Mouse (Mus musculus): ENCODE measurements around the gene Olfr538. TPM values are rescaled to one million over a fixed set of nuclear protein-coding genes. Genes with fewer than 3 reads are reported as not detected.
"Not testable (repeated sequence)": the region's sequence is repeated elsewhere in the genome, so short reads cannot be mapped to it uniquely, and the experiment has no call there.

The Olfr538 gene
- polyA plus RNA-seq (2016; fragmentation: Nextera tagmentation; extraction: Ambion mirVana): not detected in 2 replicates

DNA sequence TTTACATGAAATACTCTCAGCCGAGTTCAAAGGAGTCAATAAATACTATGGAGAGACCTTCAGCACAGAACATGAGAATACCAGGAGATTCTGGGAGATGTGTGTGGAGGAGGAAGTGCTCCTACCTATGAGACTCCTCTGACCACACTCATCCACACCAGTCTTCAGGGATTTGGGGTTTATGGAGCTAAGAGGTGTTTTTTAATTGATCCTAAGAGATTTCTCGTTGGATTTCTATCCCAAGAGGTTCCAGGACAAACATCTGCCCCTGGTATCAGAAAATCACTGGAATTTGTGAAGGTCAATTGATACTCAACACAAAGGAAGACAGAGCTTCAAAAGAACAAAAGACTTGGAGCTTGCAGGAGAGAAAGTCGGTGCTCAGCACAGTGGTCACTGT lies at the start of gene Olfr538:
TSS of gene Olfr538 (plus strand) at position 301 of the 400 bp plus-strand sequence.
- Histone ChIP-seq H3K9ac (no peak within 1 kb of the TSS), H3K4me2 (replicated peaks) (no peak within 1 kb of the TSS), H3K27ac (no peak within 1 kb of the TSS), H3K9me3 (no peaks in the 10 kb centered on the region), H3K27me3 (replicated peaks) (no peaks in the 10 kb centered on the region), H3K4me1 (no peaks in the 10 kb centered on the region), H3K4me3 (no peak within 1 kb of the TSS), H3K36me3 (no peaks in the 10 kb centered on the region)
- 61% methylated on average over 3 of the region's 3 CpGs for WGBS
- no peak for ATAC-seq (ENCODE audit: low FRiP score, low read depth)

DNA sequence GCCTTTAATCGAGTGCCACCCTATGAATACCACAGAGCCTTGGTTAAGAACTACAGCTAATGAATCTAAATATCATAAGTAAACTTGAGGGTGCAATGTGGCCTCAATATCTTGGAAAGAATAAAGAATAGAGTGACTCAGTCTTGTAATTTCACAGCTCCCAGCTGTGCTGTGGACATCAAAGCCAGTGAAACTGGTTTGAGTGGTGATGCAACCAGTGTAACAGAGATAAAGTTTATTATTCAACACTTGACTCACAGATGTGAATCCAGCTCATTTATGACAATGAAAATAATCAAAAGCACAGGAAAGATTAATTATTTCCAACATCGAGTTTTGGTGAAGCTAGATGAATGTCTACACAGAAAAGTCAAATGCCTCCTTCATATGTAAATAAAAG lies 27.9 kb upstream of the Olfr538 start:
- H3K4me2 ChIP-seq (replicated peaks): no peak overlapping the region
- no peaks in the 10 kb centered on the region for H3K4me1 ChIP-seq
- no peaks in the 10 kb centered on the region for H3K36me3 ChIP-seq
- ATAC-seq (ENCODE audit: low FRiP score, low read depth): no peak
- H3K27me3 ChIP-seq (replicated peaks): no peaks in the 10 kb centered on the region
- no peaks in the 10 kb centered on the region for H3K9me3 ChIP-seq
- no peak overlapping the region for H3K9ac ChIP-seq
- 84% methylated on average over 2 of the region's 2 CpGs for WGBS
- no peak overlapping the region for H3K4me3 ChIP-seq
- no peak overlapping the region for H3K27ac ChIP-seq

DNA sequence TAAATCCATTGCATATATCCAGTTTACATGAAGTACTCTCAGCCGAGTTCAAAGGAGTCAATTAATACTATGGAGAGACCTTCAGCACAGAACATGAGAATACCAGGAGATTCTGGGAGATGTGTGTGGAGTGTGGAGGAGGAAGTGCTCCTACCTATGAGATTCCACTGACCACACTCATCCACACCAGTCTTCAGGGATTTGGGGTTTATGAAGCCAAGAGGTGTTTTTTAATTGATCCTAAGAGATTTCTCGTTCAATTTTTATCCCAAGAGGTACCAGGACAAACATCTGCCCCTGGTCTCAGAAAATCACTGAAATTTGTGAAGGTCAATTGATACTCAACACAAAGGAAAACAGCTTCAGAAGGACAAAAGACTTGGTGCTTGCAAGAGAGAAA lies 33.3 kb downstream of the Olfr538 start, which contains the start of gene Olfr46:
TSS of gene Olfr46 (plus strand) at position 301 of the 400 bp plus-strand sequence.
- not testable (repeated sequence) for H3K27me3 ChIP-seq (replicated peaks); H3K9ac ChIP-seq; ATAC-seq (ENCODE audit: low FRiP score, low read depth); H3K9me3 ChIP-seq; H3K4me2 ChIP-seq (replicated peaks); H3K36me3 ChIP-seq; H3K4me1 ChIP-seq; H3K27ac ChIP-seq; H3K4me3 ChIP-seq
- whole genome bisulfite sequencing: 82% methylated on average over 2 of the region's 2 CpGs

Other genes starting within 250 kb of the Olfr538 start
- gene Olfr525, start 247.0 kb upstream of the Olfr538 start, polyA plus RNA-seq (2016; fragmentation: Nextera tagmentation; extraction: Ambion mirVana): not detected in 2 replicates
- gene Olfr527, start 233.9 kb upstream of the Olfr538 start, polyA plus RNA-seq (2016; fragmentation: Nextera tagmentation; extraction: Ambion mirVana): not detected in 2 replicates
- not detected in 2 replicates for gene Olfr60, start 206.2 kb upstream of the Olfr538 start, polyA plus RNA-seq (2016; fragmentation: Nextera tagmentation; extraction: Ambion mirVana)
- not detected in 2 replicates for gene Olfr530, start 191.6 kb upstream of the Olfr538 start, polyA plus RNA-seq (2016; fragmentation: Nextera tagmentation; extraction: Ambion mirVana)
- not detected in 2 replicates for gene Olfr531, start 165.0 kb upstream of the Olfr538 start, polyA plus RNA-seq (2016; fragmentation: Nextera tagmentation; extraction: Ambion mirVana)
- gene Olfr532, start 146.2 kb upstream of the Olfr538 start, polyA plus RNA-seq (2016; fragmentation: Nextera tagmentation; extraction: Ambion mirVana): not detected in 2 replicates
- gene Olfr533, start 104.5 kb upstream of the Olfr538 start, polyA plus RNA-seq (2016; fragmentation: Nextera tagmentation; extraction: Ambion mirVana): not detected in 2 replicates
- gene Olfr535, start 83.7 kb upstream of the Olfr538 start, polyA plus RNA-seq (2016; fragmentation: Nextera tagmentation; extraction: Ambion mirVana): not detected in 2 replicates
- not detected in 2 replicates for gene Olfr536, start 60.5 kb upstream of the Olfr538 start, polyA plus RNA-seq (2016; fragmentation: Nextera tagmentation; extraction: Ambion mirVana)
- gene Olfr46, start 33.4 kb downstream of the Olfr538 start, polyA plus RNA-seq (2016; fragmentation: Nextera tagmentation; extraction: Ambion mirVana): 0.03 TPM in 1 of 2 replicates, not detected in the other
- gene Olfr61, start 61.1 kb downstream of the Olfr538 start, polyA plus RNA-seq (2016; fragmentation: Nextera tagmentation; extraction: Ambion mirVana): not detected in 2 replicates
- gene Olfr53, start 78.6 kb downstream of the Olfr538 start, polyA plus RNA-seq (2016; fragmentation: Nextera tagmentation; extraction: Ambion mirVana): not detected in 2 replicates
- gene Olfr539, start 92.0 kb downstream of the Olfr538 start, polyA plus RNA-seq (2016; fragmentation: Nextera tagmentation; extraction: Ambion mirVana): not detected in 2 replicates
- gene Olfr45, start 114.1 kb downstream of the Olfr538 start, polyA plus RNA-seq (2016; fragmentation: Nextera tagmentation; extraction: Ambion mirVana): not detected in 2 replicates
- not detected in 2 replicates for gene Olfr541, start 129.4 kb downstream of the Olfr538 start, polyA plus RNA-seq (2016; fragmentation: Nextera tagmentation; extraction: Ambion mirVana)
- not detected in 2 replicates for gene Cyp2e1, start 195.9 kb downstream of the Olfr538 start, polyA plus RNA-seq (2016; fragmentation: Nextera tagmentation; extraction: Ambion mirVana)
- gene Syce1, start 220.0 kb downstream of the Olfr538 start, polyA plus RNA-seq (2016; fragmentation: Nextera tagmentation; extraction: Ambion mirVana): 0.23 and 0.30 TPM in 2 replicates